Mouse (Mus musculus) intestine, embryonic 16.5 days (tissue): ENCODE measurements around the gene Wdsub1. TPM values are rescaled to one million over a fixed set of nuclear protein-coding genes. Genes with fewer than 3 reads are reported as not detected.
"Not testable (repeated sequence)": the region's sequence is repeated elsewhere in the genome, so short reads cannot be mapped to it uniquely, and the experiment has no call there.

Experiments used
- ATAC-seq: fragments of 200-750 bp; cut with Nextera tagmentation; 2 replicates; pipeline ENCODE4 v1.8.0; 2017; ENCODE audit warnings: moderate TSS enrichment, moderate library complexity
- H3K27ac ChIP-seq: fragments of 300-500 bp; sonication (generic); 2 replicates; pipeline ENCODE4 v1.5.1; 2014; ENCODE audit warnings: mild to moderate bottlenecking, low read length
- H3K27me3 ChIP-seq: fragments of 300-500 bp; sonication (generic); replicated peaks from 2 replicates; pipeline ENCODE4 v1.6.1; 2014; ENCODE audit warnings: low read length, control low read depth, mixed read lengths; ENCODE audit not compliant: control insufficient read depth, insufficient read depth
- H3K36me3 ChIP-seq: fragments of 300-500 bp; sonication (generic); 2 replicates; pipeline ENCODE4 v1.6.1; 2014; ENCODE audit warnings: low read length, control low read depth; ENCODE audit not compliant: control insufficient read depth, insufficient read depth
- H3K4me1 ChIP-seq: fragments of 300-500 bp; sonication (generic); 2 replicates; pipeline ENCODE4 v1.6.1; 2014; ENCODE audit warnings: low read length, control low read depth, mixed read lengths; ENCODE audit not compliant: control insufficient read depth, insufficient read depth
- H3K4me2 ChIP-seq: fragments of 300-500 bp; sonication (generic); 2 replicates; pipeline ENCODE4 v1.6.1; 2014; ENCODE audit warnings: low read depth, low read length, control low read depth
- H3K4me3 ChIP-seq: fragments of 300-500 bp; sonication (generic); 2 replicates; pipeline ENCODE4 v1.5.1; 2014; ENCODE audit warnings: mild to moderate bottlenecking, low read length
- H3K9ac ChIP-seq: fragments of 300-500 bp; sonication (generic); 2 replicates; pipeline ENCODE4 v1.6.1; 2014; ENCODE audit warnings: low read depth, low read length
- H3K9me3 ChIP-seq: fragments of 300-500 bp; sonication (generic); 2 replicates; pipeline ENCODE4 v1.6.1; 2016; ENCODE audit warnings: low read length, control low read depth; ENCODE audit not compliant: control insufficient read depth
- WGBS: fragments of 180-500 bp; shearing (Covaris S2); extraction: QIAGEN DNeasy Blood & Tissue Kit; methylation state at CpG from one replicate; pipeline ENCODE4 v1.1.7; 2014; 5-methylcytosine and 5-hydroxymethylcytosine counted together
- polyA plus RNA-seq: library from polyadenylated mRNA; unstranded; fragments of >200 nt; fragmentation: Nextera tagmentation; extraction: Ambion mirVana; gene quantifications from 2 replicates; pipeline ENCODE4 v1.2.1, GENCODE M21; 2015

Gene Wdsub1
- polyA plus RNA-seq, 1 experiment from 2014 or later, result 38.1 TPM

GRCm38 (mm10) chr2:59851885-59852284 is 30.5 kb downstream of the Wdsub1 start:
- H3K4me3 ChIP-seq, H3K27ac ChIP-seq, H3K9ac ChIP-seq, H3K36me3 ChIP-seq, H3K27me3 ChIP-seq, ATAC-seq, H3K4me2 ChIP-seq, H3K4me1 ChIP-seq, H3K9me3 ChIP-seq: not testable (repeated sequence)
- WGBS, result 79% methylated on average over 3 of the region's 5 CpGs

GRCm38 (mm10) chr2:59843848-59844247 is 38.5 kb downstream of the Wdsub1 start:
- Histone ChIP-seq H3K4me3 (no peak overlapping the region), H3K9me3 (no peaks in the 10 kb centered on the region), H3K9ac (no peak overlapping the region), H3K4me2 (no peak overlapping the region), H3K27ac (no peak overlapping the region), H3K36me3 (peaks cover 13% of the 10 kb centered on the region), H3K4me1 (peaks cover 16% of the 10 kb centered on the region), H3K27me3 (no peaks in the 10 kb centered on the region)
- ATAC-seq, result no peak
- 90% methylated on average over 6 of the region's 6 CpGs for WGBS

GRCm38 (mm10) chr2:59843156-59843555 is 39.2 kb downstream of the Wdsub1 start:
- H3K4me3 ChIP-seq, result no peak overlapping the region
- peaks cover 13% of the 10 kb centered on the region for H3K36me3 ChIP-seq
- no peak overlapping the region for H3K27ac ChIP-seq
- no peaks in the 10 kb centered on the region for H3K9me3 ChIP-seq
- H3K27me3 ChIP-seq, result no peaks in the 10 kb centered on the region
- ATAC-seq, result no peak
- WGBS, result 90% methylated on average over 21 of the region's 21 CpGs
- H3K4me2 ChIP-seq, result no peak overlapping the region
- H3K4me1 ChIP-seq, result peaks cover 16% of the 10 kb centered on the region
- H3K9ac ChIP-seq, result no peak overlapping the region

- H3K9me3 ChIP-seq, result 0 out of 2 replicates have a peak, but pooled peaks cover 2% of the 10 kb centered on the region
- H3K27ac ChIP-seq, result peak overlapping the region; percentile 83; the same call in 1 of the 2 replicates
- 79% methylated on average over 6 of the region's 6 CpGs for WGBS
- ATAC-seq, result peak; percentile 62
- H3K4me2 ChIP-seq, result no peak overlapping the region
- H3K36me3 ChIP-seq, result peaks cover 16% of the 10 kb centered on the region
- H3K9ac ChIP-seq, result no peak overlapping the region
- H3K4me1 ChIP-seq, result peaks cover 16% of the 10 kb centered on the region
- no peaks in the 10 kb centered on the region for H3K27me3 ChIP-seq
- H3K4me3 ChIP-seq, result no peak overlapping the region
These were observed 39.8 kb downstream of the Wdsub1 start for GRCm38 (mm10) chr2:59842556-59843008.

- no peak overlapping the region for H3K4me3 ChIP-seq
- peaks cover 16% of the 10 kb centered on the region for H3K4me1 ChIP-seq
- peak; percentile 65 for ATAC-seq
- peak overlapping the region; percentile 30; the same call in 1 of the 2 replicates for H3K9ac ChIP-seq
- H3K27ac ChIP-seq, result peak overlapping the region; percentile 83
- no peaks in the 10 kb centered on the region for H3K27me3 ChIP-seq
- peaks cover 20% of the 10 kb centered on the region for H3K36me3 ChIP-seq
- H3K9me3 ChIP-seq, result 0 out of 2 replicates have a peak, but pooled peaks cover 4% of the 10 kb centered on the region
- 77% methylated on average over 11 of the region's 11 CpGs for WGBS
- H3K4me2 ChIP-seq, result 0 out of 2 replicates have a peak overlapping the region, but pooled peaks have one; percentile 4
These were observed 40.4 kb downstream of the Wdsub1 start for GRCm38 (mm10) chr2:59841944-59842343.

GRCm38 (mm10) chr2:59841189-59841939 is 41.0 kb downstream of the Wdsub1 start:
- Histone ChIP-seq H3K36me3 (peaks cover 22% of the 10 kb centered on the region), H3K27me3 (no peaks in the 10 kb centered on the region), H3K4me2 (0 out of 2 replicates have a peak overlapping the region, but pooled peaks have one; percentile 4), H3K27ac (peak overlapping the region; percentile 83), H3K4me3 (no peak overlapping the region), H3K4me1 (peaks cover 16% of the 10 kb centered on the region), H3K9ac (0 out of 2 replicates have a peak overlapping the region, but pooled peaks have one; percentile 30), H3K9me3 (0 out of 2 replicates have a peak, but pooled peaks cover 4% of the 10 kb centered on the region)
- WGBS, result 65% methylated on average over 10 of the region's 12 CpGs
- peak; percentile 89 for ATAC-seq

- no peak for ATAC-seq
- Histone ChIP-seq H3K4me1 (peaks cover 16% of the 10 kb centered on the region), H3K9me3 (0 out of 2 replicates have a peak, but pooled peaks cover 4% of the 10 kb centered on the region), H3K27me3 (no peaks in the 10 kb centered on the region), H3K4me2 (no peak overlapping the region), H3K27ac (no peak overlapping the region), H3K9ac (no peak overlapping the region), H3K36me3 (peaks cover 25% of the 10 kb centered on the region), H3K4me3 (no peak overlapping the region)
- WGBS, result 70% methylated on average over 4 of the region's 4 CpGs
These were observed 42.2 kb downstream of the Wdsub1 start for GRCm38 (mm10) chr2:59840191-59840590.

GRCm38 (mm10) chr2:59839755-59840154 is 42.6 kb downstream of the Wdsub1 start:
- WGBS, result 74% methylated on average over 2 of the region's 2 CpGs
- Histone ChIP-seq H3K27ac (no peak overlapping the region), H3K27me3 (no peaks in the 10 kb centered on the region), H3K4me3 (no peak overlapping the region), H3K9me3 (0 out of 2 replicates have a peak, but pooled peaks cover 4% of the 10 kb centered on the region), H3K4me1 (peaks cover 16% of the 10 kb centered on the region), H3K36me3 (peaks cover 28% of the 10 kb centered on the region), H3K4me2 (no peak overlapping the region), H3K9ac (no peak overlapping the region)
- no peak for ATAC-seq

GRCm38 (mm10) chr2:59838825-59839224 is 43.6 kb downstream of the Wdsub1 start:
- Histone ChIP-seq H3K4me3 (no peak overlapping the region), H3K36me3 (peaks cover 27% of the 10 kb centered on the region), H3K4me1 (peaks cover 16% of the 10 kb centered on the region), H3K9me3 (0 out of 2 replicates have a peak, but pooled peaks cover 4% of the 10 kb centered on the region), H3K27me3 (no peaks in the 10 kb centered on the region), H3K27ac (no peak overlapping the region), H3K4me2 (no peak overlapping the region), H3K9ac (no peak overlapping the region)
- no peak for ATAC-seq
- 79% methylated on average over 8 of the region's 8 CpGs for WGBS
